Mouse (Mus musculus) midbrain, embryonic 14.5 days (tissue): ENCODE measurements around the gene Nav3. TPM values are rescaled to one million over a fixed set of nuclear protein-coding genes. Genes with fewer than 3 reads are reported as not detected.
A peak's percentile ranks its signal among the peaks of the same experiment; 100 is the strongest.

Source experiments
- ATAC-seq: fragments of 200-750 bp; cut with Nextera tagmentation; 2 replicates; pipeline ENCODE4 v1.8.0; 2017; ENCODE audit warnings: moderate number of reproducible peaks, moderate library complexity; ENCODE audit not compliant: low FRiP score, low TSS enrichment
- DNase-seq: peaks from one replicate; pipeline ENCODE4 v3.0.0-alpha.2; 2015
- H3K27ac ChIP-seq: fragments of 300-500 bp; sonication (generic); replicated peaks from 2 replicates; pipeline ENCODE4 v1.5.1; 2014; ENCODE audit warnings: mild to moderate bottlenecking, low read depth, low read length, moderate library complexity
- H3K27me3 ChIP-seq: fragments of 300-500 bp; sonication (generic); 2 replicates; pipeline ENCODE4 v1.6.1; 2014; ENCODE audit warnings: low read length, control low read depth, mixed read lengths; ENCODE audit not compliant: control insufficient read depth, insufficient read depth
- H3K36me3 ChIP-seq: fragments of 300-500 bp; sonication (generic); 2 replicates; pipeline ENCODE4 v1.6.1; 2014; ENCODE audit warnings: low read length, control low read depth; ENCODE audit not compliant: control insufficient read depth, insufficient read depth
- H3K4me1 ChIP-seq: fragments of 300-500 bp; sonication (generic); 2 replicates; pipeline ENCODE4 v1.6.1; 2014; ENCODE audit warnings: mild to moderate bottlenecking, antibody characterized with exemption, low read length, control low read depth; ENCODE audit not compliant: control insufficient read depth, insufficient read depth
- H3K4me2 ChIP-seq: fragments of 300-500 bp; sonication (generic); 2 replicates; pipeline ENCODE4 v1.6.1; 2014; ENCODE audit warnings: mild to moderate bottlenecking, low read length, moderate library complexity
- H3K4me3 ChIP-seq: fragments of 300-500 bp; sonication (generic); replicated peaks from 2 replicates; pipeline ENCODE4 v1.5.1; 2014; ENCODE audit warnings: low read depth, low read length
- H3K9ac ChIP-seq: fragments of 300-500 bp; sonication (generic); replicated peaks from 2 replicates; pipeline ENCODE4 v1.6.1; 2014; ENCODE audit warnings: mild to moderate bottlenecking, low read length, moderate library complexity
- H3K9me3 ChIP-seq: fragments of 300-500 bp; sonication (generic); 2 replicates; pipeline ENCODE4 v1.6.1; 2016; ENCODE audit warnings: low read length, control low read depth, mixed read lengths; ENCODE audit not compliant: control insufficient read depth
- WGBS: fragments of 180-500 bp; shearing (Covaris S2); extraction: QIAGEN DNeasy Blood & Tissue Kit; methylation state at CpG from one replicate; pipeline ENCODE4 v1.1.7; 2014; 5-methylcytosine and 5-hydroxymethylcytosine counted together
- polyA plus RNA-seq: library from polyadenylated mRNA; unstranded; fragments of >200 nt; fragmentation: Nextera tagmentation; extraction: Ambion mirVana; gene quantifications from 2 replicates; pipeline ENCODE4 v1.2.1, GENCODE M21; 2014

The Nav3 gene
- polyA plus RNA-seq, 1 experiment from 2014 or later: 26.9 TPM

DNA sequence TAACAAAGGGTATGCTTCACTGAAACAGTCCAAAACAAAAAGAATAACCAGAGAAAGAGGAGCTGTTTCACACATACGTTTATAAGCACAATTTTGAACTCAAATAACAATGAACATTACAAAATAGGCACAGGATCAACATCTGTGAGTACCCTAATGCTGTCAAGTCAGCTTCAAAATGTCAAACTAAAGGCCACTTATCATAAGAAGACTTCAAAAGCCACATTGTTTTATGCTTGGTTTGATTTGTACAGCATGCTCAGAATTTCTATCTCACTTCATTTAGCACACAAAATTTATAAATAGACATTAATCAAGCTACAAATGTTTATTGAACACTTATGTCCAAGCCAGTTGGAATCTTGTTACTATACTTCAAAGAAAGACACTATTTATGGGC is 299.6 kb downstream of the Nav3 start:
- peaks cover 38% of the 10 kb centered on the region for H3K4me1 ChIP-seq
- H3K4me3 ChIP-seq: no peak overlapping the region
- H3K9me3 ChIP-seq: no peaks in the 10 kb centered on the region
- no peak overlapping the region for H3K4me2 ChIP-seq
- no peak for ATAC-seq
- no peak for DNase-seq
- WGBS: 42% methylated on average over 1 of the region's 1 CpGs
- no peak overlapping the region for H3K9ac ChIP-seq
- no peaks in the 10 kb centered on the region for H3K36me3 ChIP-seq
- H3K27me3 ChIP-seq: no peaks in the 10 kb centered on the region
- no peak overlapping the region for H3K27ac ChIP-seq

DNA sequence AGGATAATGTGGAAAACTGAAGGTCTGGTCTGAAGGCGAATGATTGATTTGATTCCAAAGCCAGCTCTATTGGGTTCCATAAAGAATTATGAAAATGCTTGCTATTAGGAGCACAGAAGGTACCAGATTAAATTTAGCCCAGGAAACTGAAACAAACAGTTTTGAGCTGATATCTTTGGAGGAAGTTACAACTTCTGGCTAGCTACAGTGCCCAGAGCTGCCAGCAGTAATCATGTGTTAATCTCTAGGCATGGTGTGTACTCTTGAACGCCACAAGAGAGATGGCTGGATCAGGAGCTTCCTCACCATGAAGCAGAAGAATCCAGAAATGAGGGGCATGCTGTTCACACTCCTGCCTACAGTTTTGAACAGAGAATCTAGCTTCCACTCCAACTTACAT is 300.5 kb downstream of the Nav3 start:
- ATAC-seq (no peak), DNase-seq (no peak)
- Histone ChIP-seq H3K27me3 (no peaks in the 10 kb centered on the region), H3K27ac (peak overlapping the region; percentile 58), H3K9me3 (no peaks in the 10 kb centered on the region), H3K4me2 (no peak overlapping the region), H3K36me3 (no peaks in the 10 kb centered on the region), H3K9ac (no peak overlapping the region), H3K4me1 (peaks cover 32% of the 10 kb centered on the region), H3K4me3 (no peak overlapping the region)
- 76% methylated on average over 2 of the region's 2 CpGs for whole genome bisulfite sequencing

DNA sequence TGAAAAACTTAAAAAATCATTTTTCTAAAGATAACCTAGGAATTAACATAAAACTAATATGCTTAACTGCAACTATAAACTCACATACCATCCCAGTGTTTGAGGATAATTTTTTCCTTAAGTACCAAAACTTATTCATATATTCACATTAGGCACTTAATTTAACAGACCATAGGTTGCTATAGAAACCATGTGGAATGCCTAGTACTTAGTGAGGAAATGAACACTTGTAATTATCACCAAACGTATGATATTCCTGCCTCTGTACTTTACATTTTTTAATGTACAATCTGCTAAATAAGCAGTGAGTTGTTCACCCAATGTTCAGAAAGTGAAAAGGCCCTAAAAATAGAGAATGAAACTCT is 301.1 kb downstream of the Nav3 start:
- Histone ChIP-seq H3K9ac (no peak overlapping the region), H3K4me2 (no peak overlapping the region), H3K27ac (0 out of 2 replicates have a peak overlapping the region, but pooled peaks have one; percentile 41), H3K9me3 (no peaks in the 10 kb centered on the region), H3K4me1 (peaks cover 27% of the 10 kb centered on the region), H3K36me3 (no peaks in the 10 kb centered on the region), H3K27me3 (no peaks in the 10 kb centered on the region), H3K4me3 (no peak overlapping the region)
- 33% methylated on average over 1 of the region's 1 CpGs for WGBS
- peak; percentile 32; the same call in 1 of the 2 replicates for ATAC-seq
- DNase-seq: peak; percentile 50

DNA sequence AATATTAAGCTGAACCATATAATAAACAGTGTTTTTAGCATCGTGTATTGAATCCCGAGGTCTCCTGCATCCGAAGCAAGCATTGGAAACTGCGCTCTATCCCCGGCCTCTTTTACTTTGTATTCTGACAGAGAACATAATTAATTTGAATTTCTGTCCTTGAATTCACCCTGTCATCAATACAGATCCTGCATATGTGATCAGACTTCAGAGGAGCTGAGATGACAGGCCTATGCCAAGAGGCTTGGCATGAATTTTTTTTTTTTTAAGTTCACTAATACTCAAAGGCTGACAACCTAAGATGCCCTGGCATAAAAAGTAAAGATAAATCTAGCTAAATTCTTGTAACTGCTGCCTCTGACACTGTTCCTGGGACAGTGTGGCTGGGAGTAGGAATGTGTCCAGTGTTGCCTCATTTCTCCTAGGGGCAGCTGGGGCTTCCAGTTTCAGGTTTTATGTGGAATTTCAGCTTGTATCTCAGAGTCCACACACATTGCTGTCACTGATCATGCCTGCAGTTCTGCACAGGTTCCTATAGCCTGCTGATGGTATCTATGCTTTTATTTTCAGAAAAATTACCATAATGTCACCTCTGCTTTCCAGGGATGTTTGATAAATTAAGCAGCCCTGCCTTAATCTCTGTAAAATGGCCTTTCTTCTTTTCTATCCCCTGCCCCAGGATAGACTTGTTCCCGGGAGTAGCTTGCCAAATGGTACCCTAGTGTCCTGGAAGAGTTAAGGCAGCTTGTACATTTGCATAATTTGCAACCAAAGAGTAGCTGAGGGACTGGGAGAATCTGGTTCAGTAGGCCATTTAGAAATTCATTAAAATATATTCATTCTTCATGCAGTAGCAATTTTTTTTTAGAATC is 301.8 kb downstream of the Nav3 start:
- Histone ChIP-seq H3K4me2 (no peak overlapping the region), H3K27me3 (no peaks in the 10 kb centered on the region), H3K4me3 (no peak overlapping the region), H3K27ac (peak overlapping the region; percentile 73), H3K4me1 (peaks cover 20% of the 10 kb centered on the region), H3K9me3 (no peaks in the 10 kb centered on the region), H3K9ac (no peak overlapping the region), H3K36me3 (no peaks in the 10 kb centered on the region)
- peak; percentile 58 for DNase-seq
- peak; percentile 82 for ATAC-seq
- 41% methylated on average over 6 of the region's 6 CpGs for WGBS

DNA sequence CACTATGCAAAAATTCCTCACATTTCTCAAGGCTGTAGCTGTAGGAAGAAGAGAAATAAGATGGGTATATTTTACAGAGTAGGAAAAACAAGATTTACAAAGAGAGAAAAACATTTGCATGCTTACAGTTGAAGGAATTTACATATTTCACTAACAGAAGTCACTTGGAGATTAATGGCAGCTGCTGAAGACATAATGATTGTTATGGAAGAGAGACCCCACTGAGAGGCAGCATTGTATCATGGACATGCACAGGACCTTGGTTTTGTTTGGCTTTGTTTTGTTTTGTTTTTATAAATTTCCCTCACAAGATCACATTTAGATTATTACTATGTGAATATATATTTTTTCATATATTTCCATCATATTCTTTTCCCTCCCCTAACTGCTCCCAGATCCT is 335.4 kb downstream of the Nav3 start:
- H3K9me3 ChIP-seq: no peaks in the 10 kb centered on the region
- H3K27me3 ChIP-seq: no peaks in the 10 kb centered on the region
- ATAC-seq: no peak
- H3K9ac ChIP-seq: no peak overlapping the region
- H3K36me3 ChIP-seq: no peaks in the 10 kb centered on the region
- H3K4me1 ChIP-seq: 0 out of 2 replicates have a peak, but pooled peaks cover 5% of the 10 kb centered on the region
- DNase-seq: peak; percentile 30
- no peak overlapping the region for H3K4me2 ChIP-seq
- no peak overlapping the region for H3K27ac ChIP-seq
- H3K4me3 ChIP-seq: no peak overlapping the region

DNA sequence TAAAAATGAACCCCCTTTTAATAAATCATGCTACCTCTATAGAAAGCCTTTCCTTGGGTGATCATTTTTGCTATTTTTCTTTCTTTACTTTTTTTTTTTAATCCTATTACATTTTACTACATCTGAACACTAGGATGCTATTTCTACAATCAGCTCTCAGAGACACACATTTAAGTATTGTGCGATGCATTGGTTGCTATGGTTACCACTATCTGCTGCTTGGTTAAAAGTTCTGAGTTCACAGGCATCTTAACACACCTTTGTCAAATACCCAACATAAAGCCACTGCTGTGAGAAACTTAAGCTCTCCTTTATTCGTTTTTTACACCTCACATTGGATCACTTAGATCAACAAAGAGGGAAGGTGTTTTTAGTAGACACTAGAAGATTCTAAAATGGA is 338.7 kb downstream of the Nav3 start:
- Histone ChIP-seq H3K27me3 (no peaks in the 10 kb centered on the region), H3K27ac (no peak overlapping the region), H3K9ac (no peak overlapping the region), H3K9me3 (no peaks in the 10 kb centered on the region), H3K4me3 (no peak overlapping the region), H3K36me3 (no peaks in the 10 kb centered on the region), H3K4me2 (no peak overlapping the region), H3K4me1 (0 out of 2 replicates have a peak, but pooled peaks cover 5% of the 10 kb centered on the region)
- ATAC-seq: no peak
- peak; percentile 57 for DNase-seq
- WGBS: 49% methylated on average over 2 of the region's 2 CpGs

DNA sequence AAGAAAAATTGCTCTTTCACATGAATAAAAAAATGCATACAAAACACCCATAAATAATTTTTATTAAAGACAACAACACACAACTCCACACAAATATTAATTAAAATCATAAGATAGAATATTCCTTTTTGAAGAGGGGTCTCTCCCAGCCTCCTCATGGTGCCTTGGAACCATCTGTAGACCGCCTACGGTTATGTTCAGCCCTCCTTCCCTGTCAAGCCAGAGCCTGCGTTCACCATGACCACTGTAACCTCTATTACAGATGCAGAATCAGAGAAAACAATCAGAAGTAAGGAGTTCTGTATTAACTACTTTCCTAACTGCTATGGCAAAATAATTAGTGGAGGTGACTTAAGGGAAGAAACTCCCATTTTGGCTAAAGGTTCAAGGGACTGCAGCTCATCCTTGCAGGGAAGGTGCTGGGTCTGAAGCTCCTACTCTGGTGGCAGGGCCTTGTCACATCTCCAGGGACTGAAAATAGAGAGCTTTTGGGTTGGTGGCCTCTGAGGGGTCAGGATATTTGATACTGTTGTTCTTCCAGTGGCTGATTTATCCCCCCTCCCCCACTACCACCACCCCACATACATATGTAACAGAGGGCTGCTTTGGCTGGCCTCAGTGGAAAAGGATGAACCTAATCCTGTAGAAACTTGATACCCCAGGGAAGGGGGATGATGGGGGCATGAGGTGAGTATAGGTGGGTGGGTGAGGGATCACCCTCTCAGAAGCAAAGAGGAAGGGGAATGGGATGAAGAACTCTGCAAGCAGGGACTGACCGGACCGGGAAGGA is 343.1 kb downstream of the Nav3 start:
- WGBS: 84% methylated on average over 5 of the region's 5 CpGs
- Histone ChIP-seq H3K9me3 (no peaks in the 10 kb centered on the region), H3K36me3 (no peaks in the 10 kb centered on the region), H3K4me2 (no peak overlapping the region), H3K4me3 (no peak overlapping the region), H3K27me3 (no peaks in the 10 kb centered on the region), H3K4me1 (0 out of 2 replicates have a peak, but pooled peaks cover 5% of the 10 kb centered on the region), H3K27ac (no peak overlapping the region), H3K9ac (no peak overlapping the region)
- DNase-seq: no peak
- no peak for ATAC-seq

DNA sequence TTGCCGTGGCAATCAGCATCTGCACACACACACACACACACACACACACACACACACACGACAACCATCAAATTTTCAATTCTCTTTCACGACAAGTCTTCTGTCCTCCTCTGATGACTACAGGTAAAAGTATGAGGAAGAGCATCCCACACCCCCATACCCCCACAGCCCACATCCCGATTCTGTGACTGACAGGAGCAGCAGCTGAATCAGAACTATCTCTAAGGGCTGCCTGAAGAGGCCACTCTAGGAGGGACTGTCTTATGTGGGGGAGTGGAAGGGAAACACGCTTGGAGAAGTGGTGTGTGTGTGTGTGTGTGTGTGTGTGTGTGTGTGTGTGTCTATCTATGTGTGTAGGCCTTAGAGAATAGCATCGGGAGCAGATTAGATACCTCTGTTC is 352.7 kb downstream of the Nav3 start:
- H3K27me3 ChIP-seq: no peaks in the 10 kb centered on the region
- no peak overlapping the region for H3K9ac ChIP-seq
- DNase-seq (no peak), ATAC-seq (no peak)
- H3K4me1 ChIP-seq: peaks cover 6% of the 10 kb centered on the region; the same call in 1 of the 2 replicates
- no peaks in the 10 kb centered on the region for H3K36me3 ChIP-seq
- 89% methylated on average over 6 of the region's 6 CpGs for WGBS
- H3K27ac ChIP-seq: no peak overlapping the region
- no peak overlapping the region for H3K4me2 ChIP-seq
- no peaks in the 10 kb centered on the region for H3K9me3 ChIP-seq
- H3K4me3 ChIP-seq: no peak overlapping the region
